Mouse (Mus musculus) erythroblast, embryonic 14.5 days (primary cell): ENCODE results near the gene Itprid1.

Source experiments
- GATA1 ChIP-seq: IDR thresholded peaks from 2 replicates; pipeline ENCODE4 v1.6.1; 2012; ENCODE audit warnings: low read length, inconsistent platforms, mixed read lengths
- TAL1 ChIP-seq: IDR thresholded peaks from 3 replicates; pipeline ENCODE4 v1.6.1; 2012; ENCODE audit warnings: low read length, inconsistent platforms, mixed read lengths

DNA sequence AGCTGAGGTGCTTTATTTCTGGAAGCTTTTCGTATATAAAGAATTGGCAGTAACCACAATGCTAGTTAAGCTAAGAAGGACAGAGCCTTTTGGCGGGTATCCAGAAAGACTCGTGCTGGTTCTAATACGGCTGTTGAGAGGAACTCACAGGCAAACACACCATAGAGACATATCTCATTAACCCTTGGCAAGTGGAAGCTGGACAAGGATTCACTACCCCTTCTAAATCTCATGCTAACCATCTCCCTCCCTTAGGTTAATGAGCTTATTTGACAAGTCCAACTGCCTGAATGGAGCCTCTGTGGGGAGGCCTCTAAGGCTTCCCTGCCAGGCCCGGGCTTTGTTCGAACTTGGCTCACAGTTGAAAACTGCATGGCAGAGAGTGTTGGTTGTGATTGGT, 190.6 kb downstream of the Itprid1 start:
- TF ChIP-seq GATA1 = no peak
- TF ChIP-seq TAL1 = no peak
